Comparison of ENCODE assay signal across 20 mouse cellular contexts in the genomic region with DNA sequence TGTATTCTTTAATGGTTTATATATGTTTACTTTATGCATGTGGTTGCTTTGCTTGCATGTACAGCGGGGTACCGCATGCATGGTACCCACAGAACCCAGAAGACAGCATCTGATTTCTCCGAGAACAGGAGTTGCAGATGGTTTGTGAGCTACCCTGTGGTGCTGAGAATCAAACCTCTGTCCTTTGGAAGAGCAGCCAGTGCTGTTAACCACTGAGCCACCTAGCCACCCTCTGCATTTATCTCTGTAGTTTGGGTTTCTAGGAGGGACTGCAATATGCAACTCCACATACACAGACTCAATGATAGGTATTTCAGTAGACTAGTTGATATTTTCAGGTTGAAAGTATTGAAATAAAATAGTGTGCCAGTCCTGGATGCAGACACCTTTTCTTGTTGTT.
"Had no signal": no experiment of that assay in that cellular context is flagged by ENCODE, and none has a peak within 500 bp of the region (broad histone marks: within the 10 kb centered on the region; RNA-seq: fewer than 3 reads in every experiment).

No protein-coding gene starts in this region.

- H3K36me3 ChIP-seq: embryonic facial prominence, embryonic 10.5 days; embryonic facial prominence, embryonic 12.5 days; embryonic facial prominence, embryonic 13.5 days; embryonic facial prominence, embryonic 15.5 days; forebrain, embryonic 10.5 days; forebrain, embryonic 12.5 days; forebrain, embryonic 15.5 days had no signal

- DNase-seq: embryo, embryonic 11 days; forebrain, postnatal 0 days; gastrocnemius, adult 2 months; gastrocnemius, postnatal 10 days; gastrocnemius, postnatal 14 days; gastrocnemius, postnatal 25 days; gastrocnemius, postnatal 36 days; heart, adult 18-20 months; heart, adult 2 months had no signal

- H3K27me3 ChIP-seq: embryonic facial prominence, embryonic 12.5 days; embryonic facial prominence, embryonic 13.5 days; embryonic facial prominence, embryonic 15.5 days; forebrain, embryonic 12.5 days; forebrain, embryonic 13.5 days; forebrain, embryonic 15.5 days had no signal

- H3K4me2 ChIP-seq: embryonic facial prominence, embryonic 12.5 days; embryonic facial prominence, embryonic 13.5 days; embryonic facial prominence, embryonic 15.5 days; forebrain, embryonic 12.5 days; forebrain, embryonic 13.5 days; forebrain, embryonic 15.5 days had no signal

- H3K9me3 ChIP-seq: embryonic facial prominence, embryonic 13.5 days; embryonic facial prominence, embryonic 15.5 days; forebrain, embryonic 13.5 days; forebrain, embryonic 15.5 days had no signal

- ATAC-seq: forebrain, embryonic 13.5 days; forebrain, embryonic 14.5 days; forebrain, embryonic 15.5 days; forebrain, embryonic 16.5 days; forebrain, postnatal 0 days had no signal

- H3K9ac ChIP-seq: embryonic facial prominence, embryonic 12.5 days; embryonic facial prominence, embryonic 13.5 days; embryonic facial prominence, embryonic 15.5 days; forebrain, embryonic 12.5 days; forebrain, embryonic 13.5 days; forebrain, embryonic 15.5 days; forebrain, postnatal 0 days had no signal

- H3K4me3 ChIP-seq: embryonic facial prominence, embryonic 10.5 days; embryonic facial prominence, embryonic 12.5 days; embryonic facial prominence, embryonic 13.5 days; embryonic facial prominence, embryonic 15.5 days; erythroblast, embryonic 14.5 days; forebrain, embryonic 10.5 days; forebrain, embryonic 12.5 days; forebrain, embryonic 13.5 days; forebrain, embryonic 15.5 days; gastrocnemius, adult 2 months; heart, adult 2 months had no signal

- H3K27ac ChIP-seq: embryonic facial prominence, embryonic 10.5 days; embryonic facial prominence, embryonic 12.5 days; embryonic facial prominence, embryonic 13.5 days; embryonic facial prominence, embryonic 15.5 days; forebrain, embryonic 10.5 days; forebrain, embryonic 12.5 days; forebrain, embryonic 13.5 days; forebrain, embryonic 15.5 days; gastrocnemius, adult 2 months; heart, adult 2 months had no signal
